Mouse (Mus musculus) hindbrain, postnatal 0 days (tissue): ENCODE results near the gene Dhps. TPM values are rescaled to one million over a fixed set of nuclear protein-coding genes. Genes with fewer than 3 reads are reported as not detected.

Experiments used
- ATAC-seq: fragments of 200-750 bp; cut with Nextera tagmentation; 2 replicates; pipeline ENCODE4 v1.8.0; 2017; ENCODE audit warnings: mild to moderate bottlenecking, moderate TSS enrichment, moderate library complexity
- DNase-seq: peaks from one replicate; pipeline ENCODE4 v3.0.0-alpha.2; 2015; ENCODE audit warnings: low spot score
- H3K27ac ChIP-seq: fragments of 300-500 bp; sonication (generic); 2 replicates; pipeline ENCODE4 v1.5.1; 2014; ENCODE audit warnings: mild to moderate bottlenecking
- H3K27me3 ChIP-seq: fragments of 300-500 bp; sonication (generic); 2 replicates; pipeline ENCODE4 v1.6.1; 2014; ENCODE audit warnings: low read length, mixed read lengths; ENCODE audit not compliant: insufficient read depth
- H3K36me3 ChIP-seq: fragments of 300-500 bp; sonication (generic); 2 replicates; pipeline ENCODE4 v1.6.1; 2014; ENCODE audit warnings: low read length, mixed read lengths; ENCODE audit not compliant: insufficient read depth
- H3K4me1 ChIP-seq: fragments of 300-500 bp; sonication (generic); 2 replicates; pipeline ENCODE4 v1.6.1; 2014; ENCODE audit warnings: antibody characterized with exemption, low read length, mixed read lengths; ENCODE audit not compliant: insufficient read depth
- H3K4me2 ChIP-seq: fragments of 300-500 bp; sonication (generic); 2 replicates; pipeline ENCODE4 v1.6.1; 2014; ENCODE audit warnings: low read depth, mild to moderate bottlenecking, low read length, moderate library complexity, mixed read lengths
- H3K4me3 ChIP-seq: fragments of 300-500 bp; sonication (generic); 2 replicates; pipeline ENCODE4 v1.5.1; 2014; ENCODE audit warnings: low read length
- H3K9ac ChIP-seq: fragments of 300-500 bp; sonication (generic); replicated peaks from 2 replicates; pipeline ENCODE4 v1.6.1; 2014; ENCODE audit warnings: mild to moderate bottlenecking, low read length, moderate library complexity, mixed read lengths
- H3K9me3 ChIP-seq: fragments of 300-500 bp; sonication (generic); 2 replicates; pipeline ENCODE4 v1.6.1; 2016; ENCODE audit warnings: low read length, mixed read lengths
- CTCF ChIP-seq: IDR thresholded peaks from 2 replicates; pipeline ENCODE4 v1.5.1; 2016; ENCODE audit warnings: antibody characterized with exemption, control low read depth, low read depth
- WGBS: fragments of 180-500 bp; shearing (Covaris S2); extraction: QIAGEN DNeasy Blood & Tissue Kit; methylation state at CpG from one replicate; pipeline ENCODE4 v1.1.7; 2014; 5-methylcytosine and 5-hydroxymethylcytosine counted together
- polyA plus RNA-seq: library from polyadenylated mRNA; unstranded; fragments of >200 nt; fragmentation: Nextera tagmentation; extraction: Ambion mirVana; gene quantifications from 2 replicates; pipeline ENCODE4 v1.2.1, GENCODE M21; 2015
- total RNA-seq: library from RNA; depleted of rRNA; stranded (reverse); fragments of >200 nt; gene quantifications from 2 replicates; pipeline ENCODE4 v1.2.3, GENCODE M21; 2014

Dhps gene
- total and polyA plus RNA-seq, 2 experiments from 2014 or later = 103 to 118 TPM

GRCm38 (mm10) chr8:85036381-85036717 is 35.2 kb upstream of the Dhps start:
- peak; percentile 38 for ATAC-seq
- no peak for TF ChIP-seq CTCF
- WGBS = 0% methylated on average over 9 of the region's 9 CpGs

GRCm38 (mm10) chr8:85036718-85037365 is 34.7 kb upstream of the Dhps start, which contains the start of gene Tnpo2:
Gene Tnpo2, plus strand, starts transcription at chr8:85036915.
- H3K27ac ChIP-seq = peak within 1 kb of the TSS; percentile 98
- no peaks in the 10 kb centered on the region for H3K9me3 ChIP-seq
- DNase-seq = peak; percentile 98
- peak within 1 kb of the TSS; percentile 82 for H3K4me2 ChIP-seq
- no peak for TF ChIP-seq CTCF
- H3K9ac ChIP-seq = peak within 1 kb of the TSS; percentile 91
- H3K4me1 ChIP-seq = peaks cover 8% of the 10 kb centered on the region; the same call in 1 of the 2 replicates
- peak within 1 kb of the TSS; percentile 83 for H3K4me3 ChIP-seq
- WGBS = under 1% methylated on average over 58 of the region's 59 CpGs
- H3K36me3 ChIP-seq = peaks cover 23% of the 10 kb centered on the region
- H3K27me3 ChIP-seq = no peaks in the 10 kb centered on the region
- ATAC-seq = peak; percentile 94

More at GRCm38 (mm10) chr8:85036381-85036717, 35.2 kb upstream of the Dhps start:
- DNase-seq = no peak
- peak overlapping the region; percentile 83 for H3K4me3 ChIP-seq
- peaks cover 26% of the 10 kb centered on the region for H3K36me3 ChIP-seq
- peaks cover 8% of the 10 kb centered on the region; the same call in 1 of the 2 replicates for H3K4me1 ChIP-seq
- no peaks in the 10 kb centered on the region for H3K9me3 ChIP-seq
- peak overlapping the region; percentile 82 for H3K4me2 ChIP-seq
- H3K27ac ChIP-seq = peak overlapping the region; percentile 98
- H3K27me3 ChIP-seq = no peaks in the 10 kb centered on the region
- peak overlapping the region; percentile 91 for H3K9ac ChIP-seq

GRCm38 (mm10) chr8:85037366-85037680 is 34.2 kb upstream of the Dhps start:
- ATAC-seq (peak; percentile 74), DNase-seq (no peak)
- H3K4me3 ChIP-seq = peak overlapping the region; percentile 83

GRCm38 (mm10) chr8:85037681-85038531 is 33.7 kb upstream of the Dhps start:
- no peak for TF ChIP-seq CTCF
- Histone ChIP-seq H3K27me3 (no peaks in the 10 kb centered on the region), H3K9me3 (no peaks in the 10 kb centered on the region), H3K4me1 (peaks cover 8% of the 10 kb centered on the region; the same call in 1 of the 2 replicates), H3K9ac (peak overlapping the region; percentile 91), H3K4me2 (peak overlapping the region; percentile 82), H3K36me3 (peaks cover 17% of the 10 kb centered on the region), H3K4me3 (peak overlapping the region; percentile 83), H3K27ac (peak overlapping the region; percentile 98)
- ATAC-seq (peak; percentile 2; the same call in 1 of the 2 replicates), DNase-seq (peak; percentile 65)
- WGBS = under 1% methylated on average over 52 of the region's 57 CpGs

More at GRCm38 (mm10) chr8:85037366-85037680, 34.2 kb upstream of the Dhps start:
- Histone ChIP-seq H3K27ac (peak overlapping the region; percentile 98), H3K36me3 (peaks cover 19% of the 10 kb centered on the region), H3K4me2 (peak overlapping the region; percentile 82), H3K27me3 (no peaks in the 10 kb centered on the region), H3K9me3 (no peaks in the 10 kb centered on the region), H3K9ac (peak overlapping the region; percentile 91), H3K4me1 (peaks cover 8% of the 10 kb centered on the region; the same call in 1 of the 2 replicates)
- 0% methylated on average over 13 of the region's 14 CpGs for WGBS
- no peak for TF ChIP-seq CTCF

GRCm38 (mm10) chr8:85043619-85044018 is 27.9 kb upstream of the Dhps start:
- no peak for TF ChIP-seq CTCF
- H3K9me3 ChIP-seq = no peaks in the 10 kb centered on the region
- no peak overlapping the region for H3K9ac ChIP-seq
- peaks cover 63% of the 10 kb centered on the region for H3K36me3 ChIP-seq
- ATAC-seq (no peak), DNase-seq (no peak)
- no peaks in the 10 kb centered on the region for H3K27me3 ChIP-seq
- 93% methylated on average over 6 of the region's 6 CpGs for WGBS
- H3K4me3 ChIP-seq = no peak overlapping the region
- H3K27ac ChIP-seq = no peak overlapping the region
- peaks cover 4% of the 10 kb centered on the region; the same call in 1 of the 2 replicates for H3K4me1 ChIP-seq
- H3K4me2 ChIP-seq = no peak overlapping the region

GRCm38 (mm10) chr8:85057367-85057766 is 14.2 kb upstream of the Dhps start:
- Histone ChIP-seq H3K4me3 (no peak overlapping the region), H3K4me2 (no peak overlapping the region), H3K9ac (no peak overlapping the region), H3K27ac (no peak overlapping the region), H3K9me3 (no peaks in the 10 kb centered on the region), H3K36me3 (peaks cover 39% of the 10 kb centered on the region), H3K27me3 (no peaks in the 10 kb centered on the region), H3K4me1 (peaks cover 11% of the 10 kb centered on the region)
- DNase-seq (no peak), ATAC-seq (no peak)
- WGBS = 80% methylated on average over 7 of the region's 7 CpGs
- TF ChIP-seq CTCF = no peak
